ENCODE assay signal across 10 mouse cellular contexts in genomic region chr13:80949133-80949697, GRCm38 (mm10).
DNase-seq lines count a peak whose midpoint lies in the region; ATAC-seq lines count a peak whose summit lies in the region.
"Had no signal": no experiment of that assay in that cellular context is flagged by ENCODE, and none has a peak within 500 bp of the region (broad histone marks: within the 10 kb centered on the region; RNA-seq: fewer than 3 reads in every experiment).

No protein-coding gene starts in this region.

- no peaks in the 10 kb centered on the region for H3K27me3 ChIP-seq in kidney, embryonic 15.5 days
- no peaks in the 10 kb centered on the region for H3K27me3 ChIP-seq in heart, embryonic 16.5 days (ENCODE audit: control insufficient read depth, insufficient read depth, low read length)

- H3K4me2 ChIP-seq in kidney, embryonic 15.5 days, result no peak overlapping the region
- H3K4me2 ChIP-seq in heart, embryonic 16.5 days (ENCODE audit: low read depth, low read length), result no peak overlapping the region

- no peak overlapping the region for H3K9ac ChIP-seq in kidney, embryonic 15.5 days
- no peak overlapping the region for H3K9ac ChIP-seq in heart, embryonic 16.5 days (ENCODE audit: low read length)

- no peaks in the 10 kb centered on the region for H3K9me3 ChIP-seq in kidney, embryonic 15.5 days (replicated peaks)
- no peaks in the 10 kb centered on the region for H3K9me3 ChIP-seq in heart, embryonic 16.5 days (replicated peaks; ENCODE audit: control insufficient read depth, low read length)

- no peaks in the 10 kb centered on the region for H3K36me3 ChIP-seq in kidney, embryonic 15.5 days
- no peaks in the 10 kb centered on the region for H3K36me3 ChIP-seq in heart, embryonic 16.5 days (ENCODE audit: control insufficient read depth, insufficient read depth)
- no peaks in the 10 kb centered on the region for H3K36me3 ChIP-seq in macrophage (ENCODE audit: inconsistent target)

- DNase-seq in kidney, adult 18-20 months, result no peak
- DNase-seq in adipocyte (ENCODE audit: low spot score), result peak; percentile 93
- no peak for DNase-seq in cerebellum, adult 18-20 months
- DNase-seq in frontal cortex, postnatal 36 days (ENCODE audit: low spot score in 2 of 2), result no peak
- DNase-seq in spleen, postnatal 14 days (ENCODE audit: low spot score in 2 of 2), result no peak
- DNase-seq: cerebellum, postnatal 10 days; left cerebral cortex, postnatal 4 days had no signal

- WGBS in kidney, embryonic 15.5 days, result 41% methylated on average over 6 of the region's 6 CpGs
- WGBS in heart, embryonic 16.5 days, result 46% methylated on average over 6 of the region's 6 CpGs
- 20% methylated on average over 6 of the region's 6 CpGs for WGBS in macrophage (ENCODE audit: missing documents)

- no peak overlapping the region for H3K27ac ChIP-seq in kidney, embryonic 15.5 days
- peak overlapping the region; percentile 42; the same call in 1 of the 2 replicates for H3K27ac ChIP-seq in heart, embryonic 16.5 days (ENCODE audit: low read length)
- peak overlapping the region; percentile 45 for H3K27ac ChIP-seq in macrophage

- H3K4me1 ChIP-seq in kidney, embryonic 15.5 days, result no peaks in the 10 kb centered on the region
- peaks cover 4% of the 10 kb centered on the region; the same call in 1 of the 2 replicates for H3K4me1 ChIP-seq in heart, embryonic 16.5 days (ENCODE audit: control insufficient read depth, insufficient read depth, low read length)

- no peak overlapping the region for H3K4me3 ChIP-seq in kidney, embryonic 15.5 days (replicated peaks)
- no peak overlapping the region for H3K4me3 ChIP-seq in heart, embryonic 16.5 days (ENCODE audit: low read length)
- H3K4me3 ChIP-seq in macrophage (ENCODE audit: inconsistent target), result no peak overlapping the region

- no peaks in the 10 kb centered on the region for H3K79me2 ChIP-seq in macrophage (ENCODE audit: inconsistent target)

- 0 out of 2 replicates have a peak, but pooled peaks have one; percentile 64 for ATAC-seq in kidney, embryonic 15.5 days (replicated peaks; ENCODE audit: low FRiP score)
- no peak for ATAC-seq in heart, embryonic 16.5 days (replicated peaks; ENCODE audit: extremely low read depth, insufficient read depth, low FRiP score)
